ENCODE assay signal across 36 mouse cellular contexts in genomic region chr16:4870490-4870889, GRCm38 (mm10). TPM values are rescaled to one million over a fixed set of nuclear protein-coding genes. Genes with fewer than 3 reads are reported as not detected.
"Had no signal": no experiment of that assay in that cellular context is flagged by ENCODE, and none has a peak within 500 bp of the region (broad histone marks: within the 10 kb centered on the region; RNA-seq: fewer than 3 reads in every experiment).

No protein-coding gene starts in this region.

- ATAC-seq: hindbrain, postnatal 0 days; intestine, embryonic 16.5 days had no signal

- DNase-seq: gastrocnemius, postnatal 14 days; gastrocnemius, postnatal 36 days; heart, adult 11 months; heart, adult 2 months; heart, postnatal 14 days; heart, postnatal 36 days; kidney, adult 11 months; kidney, adult 2 months; kidney, adult 9 months; kidney, postnatal 14 days; kidney, postnatal 36 days; layer of hippocampus, adult 9-11 months; layer of hippocampus, postnatal 36 days; left cerebral cortex, postnatal 4 days had no signal

- H3K4me2 ChIP-seq: heart, embryonic 11.5 days; heart, embryonic 13.5 days; heart, embryonic 15.5 days; hindbrain, embryonic 13.5 days; hindbrain, embryonic 15.5 days; kidney, embryonic 15.5 days; limb, embryonic 13.5 days; limb, embryonic 15.5 days had no signal

- H3K9ac ChIP-seq: heart, embryonic 13.5 days; heart, embryonic 15.5 days; hindbrain, embryonic 13.5 days; hindbrain, embryonic 15.5 days; kidney, embryonic 15.5 days; limb, embryonic 13.5 days; limb, embryonic 15.5 days had no signal

- H3K4me3 ChIP-seq: heart, adult 2 months; heart, embryonic 13.5 days; heart, embryonic 15.5 days; hindbrain, embryonic 13.5 days; hindbrain, embryonic 15.5 days; kidney, embryonic 15.5 days; limb, embryonic 13.5 days; limb, embryonic 15.5 days had no signal

- H3K27ac ChIP-seq: heart, adult 2 months; heart, embryonic 13.5 days; heart, embryonic 15.5 days; hindbrain, embryonic 13.5 days; hindbrain, embryonic 15.5 days; hindbrain, postnatal 0 days; kidney, embryonic 15.5 days; kidney, postnatal 0 days; limb, embryonic 13.5 days; limb, embryonic 15.5 days had no signal

- H3K9me3 ChIP-seq: heart, embryonic 13.5 days; heart, embryonic 15.5 days; hindbrain, embryonic 13.5 days; hindbrain, embryonic 15.5 days; kidney, embryonic 15.5 days; limb, embryonic 13.5 days; limb, embryonic 15.5 days had no signal

- H3K27me3 ChIP-seq: heart, embryonic 13.5 days; heart, embryonic 15.5 days; hindbrain, embryonic 13.5 days; hindbrain, embryonic 15.5 days; kidney, embryonic 15.5 days; limb, embryonic 13.5 days; limb, embryonic 15.5 days had no signal

RNA-seq across cellular contexts. Expression of gene 4930562C15Rik, which starts 35.3 kb away (rescaled TPM):
- total RNA-seq: gastrocnemius, adult 18-20 months; gastrocnemius, adult 8-10 months; gastrocnemius, postnatal 14 days; gastrocnemius, postnatal 36 days; heart, adult 2 months; heart, postnatal 36 days; hindbrain, postnatal 0 days; layer of hippocampus, adult 18-20 months; layer of hippocampus, adult 8-10 months; layer of hippocampus, postnatal 14 days; layer of hippocampus, postnatal 36 days; left cerebral cortex, adult 18-20 months; left cerebral cortex, adult 8-10 months; left cerebral cortex, postnatal 10 days; left cerebral cortex, postnatal 25 days; left cerebral cortex, postnatal 4 days; liver, adult 2 months had no signal
- polyA plus RNA-seq: kidney, adult 2 months; large intestine, adult 2 months; liver, adult 2 months had no signal
